Mouse (Mus musculus) adrenal gland, postnatal 14 days (tissue): ENCODE measurements around the gene Gemin4. TPM values are rescaled to one million over a fixed set of nuclear protein-coding genes. Genes with fewer than 3 reads are reported as not detected.

Source experiments
- DNase-seq: peaks from one replicate; pipeline ENCODE4 v3.0.0; 2021; ENCODE audit warnings: mixed read lengths
- long read RNA-seq, 2 experiments: library from polyadenylated mRNA; stranded (forward); transcript quantifications; one replicate each; pipeline ENCODE4 v2.0.0; 2021
- total RNA-seq: library from RNA; stranded (reverse); gene quantifications from 2 replicates; pipeline ENCODE4 v1.2.3, GENCODE M21; 2021

Gemin4 gene
- 6.0 and 7.1 TPM in 2 replicates for total RNA-seq
- long read RNA-seq, experiment 1, transcript Gemin4-201 (2 exons, 3,540 nt): major isoform, 24 of 26 reads
- long read RNA-seq, experiment 1, partial matches to known transcripts: 0 of 26 reads
- long read RNA-seq, experiment 1, other reads (novel, unspliced or antisense): 2 of 26 reads
- long read RNA-seq, experiment 2, transcript Gemin4-201 (2 exons, 3,540 nt): major isoform, 16 of 20 reads
- long read RNA-seq, experiment 2, partial matches to known transcripts: 0 of 20 reads
- long read RNA-seq, experiment 2, other reads (novel, unspliced or antisense): 4 of 20 reads

DNA sequence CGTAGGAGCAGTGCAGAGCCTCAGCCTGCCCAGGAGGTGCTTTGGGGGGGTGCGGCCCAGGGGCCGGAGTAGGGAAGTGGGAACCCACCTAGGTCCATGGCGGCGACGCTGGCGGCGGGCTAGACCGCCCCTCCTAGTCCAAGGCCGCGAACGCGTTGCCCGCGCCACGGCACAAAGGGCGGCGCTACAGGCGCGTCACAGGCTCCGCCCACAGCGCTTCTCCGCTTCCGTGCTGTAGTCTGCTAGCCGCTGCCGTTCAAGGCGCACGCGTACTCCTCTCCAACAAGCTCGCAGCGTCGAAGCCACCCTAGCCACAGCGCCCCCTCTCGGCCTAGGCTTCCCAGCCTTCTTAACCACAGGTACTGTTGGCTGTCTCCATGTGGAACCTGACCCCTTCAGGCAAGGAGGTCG lies at the start of gene Gemin4, which contains the start of gene Dbil5:
Gemin4 (minus strand) TSS at position 275 of the 411 bp plus-strand sequence.
Dbil5 (plus strand) TSS at position 219 of the 411 bp plus-strand sequence.
- peak; percentile 99 for DNase-seq

DNA sequence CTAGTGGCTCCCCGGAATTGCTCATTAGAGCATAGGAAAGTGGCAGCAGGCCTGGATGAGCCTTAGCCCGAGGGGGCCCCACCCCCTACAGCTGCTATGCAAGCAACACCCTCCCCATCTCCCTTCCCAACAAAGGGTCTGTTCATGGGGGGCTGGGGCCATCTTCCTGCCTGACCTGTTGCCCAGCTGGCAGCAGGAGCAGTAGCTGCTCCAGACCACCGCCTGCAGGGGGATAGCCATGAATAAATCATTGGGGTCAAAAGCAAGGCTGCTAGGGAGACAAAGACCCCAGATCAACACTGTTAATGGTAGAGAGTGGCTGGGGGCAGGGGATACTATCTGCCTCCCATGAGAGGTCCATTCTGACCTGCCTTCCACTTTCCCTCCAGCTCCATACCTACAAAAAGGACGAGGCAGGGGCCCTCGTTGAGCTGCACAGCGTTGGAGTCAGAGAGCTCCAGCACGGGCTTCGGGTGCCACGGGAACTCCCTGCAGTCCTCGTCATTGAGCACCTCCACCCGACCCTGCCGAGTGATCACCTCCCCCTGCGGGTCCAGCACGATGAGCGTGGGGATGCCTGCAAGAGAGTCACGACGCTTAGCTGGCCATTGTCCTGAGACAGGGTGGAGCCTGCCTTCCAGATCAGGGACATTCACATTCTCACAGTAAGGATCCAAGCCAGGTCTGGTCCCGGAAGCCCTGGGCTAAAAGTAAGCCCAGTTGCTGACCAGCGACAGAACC lies 45.3 kb upstream of the Gemin4 start:
- peak; percentile 25 for DNase-seq

DNA sequence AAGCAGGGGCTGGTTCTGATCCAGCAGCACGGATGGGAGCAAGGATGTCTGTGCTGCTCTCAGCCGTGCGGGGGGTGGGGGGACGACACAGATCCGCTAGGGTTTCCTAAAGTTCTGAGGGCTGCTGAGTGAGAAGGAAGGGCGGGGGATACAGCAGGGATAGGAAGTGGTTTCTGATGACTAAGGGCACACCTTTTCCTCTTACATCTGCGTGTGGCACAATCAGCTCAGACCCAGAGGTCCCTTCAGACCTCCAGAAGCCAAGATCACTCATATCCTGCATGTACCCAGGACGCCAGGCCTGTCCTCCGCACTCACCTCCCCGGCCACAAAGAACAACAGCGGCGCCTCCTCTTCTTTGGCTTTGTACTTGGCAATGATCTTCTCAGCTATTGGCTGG lies 43.8 kb upstream of the Gemin4 start:
- no peak for DNase-seq

DNA sequence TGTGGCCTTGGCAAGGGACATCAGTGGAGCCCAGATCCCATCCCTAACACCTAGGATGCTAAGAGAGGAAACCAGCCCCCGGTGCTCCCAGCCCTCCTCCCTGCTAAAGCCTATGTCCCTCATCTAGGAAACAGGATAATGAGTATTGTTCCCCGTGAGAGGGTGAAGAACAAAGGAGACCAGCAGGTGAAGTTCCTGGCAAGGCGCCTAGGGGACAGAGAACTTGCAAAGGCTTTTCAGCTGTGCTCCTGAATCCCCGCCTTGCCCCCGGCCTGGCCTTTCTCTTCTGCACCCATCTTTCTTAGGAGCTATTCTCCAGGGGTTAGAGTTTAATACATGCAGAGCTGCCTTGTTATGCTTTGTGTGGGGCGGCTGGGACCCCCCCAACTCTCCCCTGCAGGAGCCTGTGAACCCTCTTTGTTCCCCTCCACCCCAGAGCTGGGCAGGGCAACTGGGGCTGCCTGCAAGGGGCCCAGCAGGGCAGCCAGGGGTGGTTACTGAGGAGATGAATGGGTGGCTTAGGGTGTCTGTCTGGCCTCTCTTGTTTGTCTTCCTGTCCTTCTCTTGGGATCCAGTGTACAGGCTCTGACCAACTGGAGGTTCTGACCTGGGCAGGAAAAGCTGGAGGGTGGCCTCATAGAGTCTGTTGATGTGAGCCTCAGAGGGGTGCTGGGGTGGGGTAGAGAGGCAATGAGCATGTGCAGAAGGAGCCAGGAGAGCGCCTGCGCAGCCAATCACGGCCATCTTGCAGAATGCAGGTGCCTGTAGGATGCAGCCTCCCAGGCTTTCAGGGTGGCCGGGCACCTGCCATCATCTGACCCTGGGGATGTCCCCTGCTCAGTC lies 43.0 kb upstream of the Gemin4 start:
- no peak for DNase-seq

DNA sequence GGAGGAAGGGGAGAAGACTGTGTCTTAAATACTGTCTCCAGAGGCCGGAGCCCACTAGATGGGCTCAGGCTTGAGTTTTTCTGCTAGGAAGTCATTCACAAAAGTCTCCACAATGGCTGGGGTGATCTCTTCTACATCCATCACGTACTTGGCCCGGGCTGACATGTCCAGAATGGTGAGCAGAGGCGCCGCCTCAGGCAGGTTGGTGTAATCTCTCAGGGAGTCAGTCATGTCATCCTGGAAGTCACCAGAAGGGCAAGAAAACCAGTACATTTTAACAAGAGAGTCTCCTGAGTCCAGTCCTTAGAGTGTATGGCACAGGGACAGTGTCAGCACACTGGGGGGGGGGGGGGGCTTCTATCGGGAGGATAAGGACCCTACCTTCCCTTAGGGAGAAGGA lies 41.0 kb upstream of the Gemin4 start:
- no peak for DNase-seq

DNA sequence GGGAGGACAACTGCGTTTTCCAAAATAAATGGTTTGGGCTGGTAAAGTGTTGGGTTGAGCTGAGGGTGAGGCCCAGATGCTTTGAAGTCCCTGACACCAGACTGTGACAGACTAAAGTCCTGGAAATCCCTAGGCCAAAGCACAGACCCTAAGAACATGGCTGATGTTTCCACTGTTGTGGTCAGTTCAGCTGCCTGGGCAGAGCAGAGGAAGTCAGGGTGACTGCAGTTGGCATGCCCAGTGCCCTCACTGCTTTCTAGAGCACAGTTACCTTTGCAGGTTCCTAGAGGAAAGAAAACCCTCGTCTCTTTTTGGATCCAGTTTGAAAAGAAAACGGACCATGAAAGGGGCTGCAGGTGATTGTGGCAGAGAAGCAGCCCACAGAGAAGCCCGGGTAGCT lies 39.9 kb upstream of the Gemin4 start:
- DNase-seq: no peak

DNA sequence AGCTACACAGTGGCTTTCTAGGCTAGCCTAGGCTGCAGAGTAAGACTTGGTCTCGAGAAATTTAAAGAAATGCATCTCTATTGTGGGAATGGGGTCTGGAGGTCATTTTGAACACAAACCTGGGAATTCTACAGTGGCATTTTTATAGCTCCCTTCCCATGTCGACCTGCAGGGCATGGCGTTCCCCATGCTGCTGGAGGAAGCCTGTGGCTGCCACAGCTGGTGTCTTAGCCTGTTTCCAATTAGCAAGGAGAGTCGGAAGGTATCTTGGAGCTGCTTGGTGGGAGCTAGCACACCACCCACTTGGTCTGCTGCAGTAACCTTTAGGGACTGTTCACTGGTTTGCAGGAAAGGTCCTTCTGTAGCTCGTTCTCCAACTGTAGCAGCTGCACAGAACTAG lies 38.7 kb upstream of the Gemin4 start:
- no peak for DNase-seq

DNA sequence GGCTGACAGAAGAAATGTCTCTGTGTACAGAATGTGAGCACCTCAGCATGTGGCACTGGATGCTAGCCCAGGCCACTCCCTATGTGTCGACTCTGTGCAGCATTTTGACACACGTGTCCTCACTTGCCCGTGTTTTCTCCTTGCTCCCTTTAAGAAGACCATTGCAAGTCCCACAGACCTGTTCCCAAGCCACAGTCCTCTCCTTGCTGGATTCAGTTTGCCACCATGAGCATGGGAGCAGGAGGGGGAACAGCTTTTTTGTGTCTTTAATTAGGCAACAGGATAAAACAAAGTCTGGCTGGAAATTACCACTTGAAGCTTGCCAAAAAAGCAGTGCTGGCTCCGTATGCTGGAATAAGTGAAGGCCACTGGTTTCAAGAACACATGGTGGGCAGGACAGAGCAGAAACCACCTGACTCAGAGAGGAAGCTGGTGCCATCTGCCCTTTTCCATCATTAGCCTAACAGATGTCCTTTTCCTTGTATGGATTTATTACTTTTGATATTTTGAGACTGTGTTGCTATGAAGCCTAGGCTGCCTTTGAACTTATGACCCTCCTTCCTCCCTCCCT lies 38.1 kb upstream of the Gemin4 start:
- peak; percentile 55 for DNase-seq

DNA sequence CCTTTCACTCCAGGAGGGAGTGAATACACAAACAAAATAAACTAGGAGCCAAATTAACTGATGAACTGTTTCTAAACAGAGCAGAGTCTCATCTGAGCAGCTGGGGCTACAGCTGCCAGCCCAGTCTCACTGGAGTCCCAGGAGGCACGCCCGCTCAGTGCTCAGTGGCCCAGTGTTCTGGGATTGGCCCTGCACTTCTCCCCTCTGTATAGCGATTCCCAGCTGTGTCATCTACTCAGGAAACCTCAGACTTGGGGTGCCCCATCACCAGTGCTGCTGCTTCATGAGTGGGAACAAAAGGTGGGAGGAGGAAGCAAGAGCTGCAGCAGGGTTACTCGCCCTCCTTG lies 36.4 kb upstream of the Gemin4 start:
- no peak for DNase-seq

DNA sequence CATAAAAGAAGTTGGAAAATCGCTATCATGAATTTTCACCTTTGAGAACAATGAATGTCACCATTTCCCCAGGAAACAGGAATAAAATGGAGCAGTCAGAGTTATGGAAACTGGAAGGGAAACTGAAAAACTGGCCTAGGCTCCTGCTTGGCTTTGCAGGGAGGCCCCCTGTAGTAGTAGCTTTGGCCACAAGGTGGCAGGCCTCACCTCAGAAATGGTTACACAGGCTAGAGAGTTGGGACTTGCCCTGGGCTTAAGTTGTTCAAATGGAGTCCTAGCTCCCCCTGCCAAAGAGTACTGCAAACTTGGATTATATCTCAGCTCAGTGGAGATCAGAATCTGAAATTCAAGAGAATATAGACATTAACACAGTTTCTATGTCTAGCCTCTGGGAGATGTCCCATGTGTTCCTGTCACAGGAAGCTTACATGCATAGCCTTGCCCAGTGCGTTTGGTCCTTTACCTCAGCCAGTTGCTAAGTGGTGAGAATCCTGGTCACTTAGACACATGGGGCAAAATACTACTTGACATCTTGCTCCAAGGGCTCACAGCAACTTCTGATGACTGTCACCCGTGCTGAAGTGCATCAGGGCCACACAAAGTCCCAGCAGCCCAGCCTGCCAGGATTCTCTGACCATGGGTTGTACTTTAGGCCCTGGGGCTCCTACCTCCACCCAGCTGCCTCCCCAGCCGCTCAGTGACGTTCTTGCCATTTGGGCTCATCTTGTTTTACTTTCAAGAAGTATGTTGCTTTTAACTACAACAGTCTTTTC lies 35.9 kb upstream of the Gemin4 start:
- DNase-seq: peak; percentile 93

DNA sequence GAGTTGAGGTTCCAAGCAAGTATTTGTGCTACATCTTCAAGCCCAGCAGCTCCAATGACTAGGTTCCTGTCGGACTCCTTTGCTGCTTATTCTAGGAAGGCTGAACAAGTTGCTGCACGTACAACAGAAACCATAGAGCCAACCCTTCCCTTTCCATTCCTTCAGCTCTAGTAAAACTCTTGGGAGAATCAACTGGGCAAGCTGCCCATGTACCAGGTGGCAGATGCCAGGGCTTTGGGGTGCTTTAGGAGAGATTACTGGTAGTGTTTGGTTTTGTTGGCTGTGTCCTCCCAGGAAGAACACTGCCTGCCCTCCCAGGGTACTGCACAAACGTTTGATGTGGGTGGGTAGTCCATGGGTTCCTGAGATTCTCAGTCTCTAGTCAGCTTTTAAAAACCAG lies 34.6 kb upstream of the Gemin4 start:
- DNase-seq: peak; percentile 61

DNA sequence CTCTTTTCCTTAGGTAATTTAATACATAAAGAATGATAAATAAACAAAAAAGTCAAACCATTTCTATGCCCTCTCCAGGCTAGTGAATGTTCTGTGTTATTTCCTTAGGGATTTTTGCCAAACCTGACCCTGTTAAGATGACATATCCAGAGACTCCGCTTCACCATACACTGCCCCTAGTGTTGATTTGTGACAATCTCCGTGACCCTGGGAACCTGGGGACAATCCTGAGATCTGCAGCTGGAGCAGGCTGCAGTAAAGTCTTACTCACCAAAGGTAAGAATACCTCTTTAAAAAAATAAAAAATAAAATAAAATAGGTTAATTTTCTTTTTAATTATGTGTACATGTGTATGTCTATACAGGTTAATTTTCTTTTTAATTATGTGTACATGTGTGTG lies 29.8 kb upstream of the Gemin4 start:
- no peak for DNase-seq

DNA sequence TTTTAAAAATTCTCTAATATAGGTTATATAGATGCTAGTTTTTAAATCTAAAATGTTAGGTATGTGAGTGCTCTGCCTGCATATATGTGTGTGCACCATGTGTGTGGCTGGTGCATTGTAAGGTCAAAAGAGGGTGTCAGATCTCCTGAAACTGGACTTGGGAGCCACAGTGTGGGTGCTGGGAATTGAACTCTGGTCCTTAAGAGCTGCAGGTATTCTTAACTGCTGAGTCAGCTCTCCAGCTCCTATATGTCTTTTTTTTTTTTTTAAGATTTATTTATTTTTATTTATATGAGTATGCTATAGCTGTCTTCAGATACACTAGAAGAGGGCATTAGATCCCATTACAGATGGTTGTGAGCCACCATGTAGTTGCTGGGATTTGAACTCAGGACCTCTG lies 29.0 kb upstream of the Gemin4 start:
- no peak for DNase-seq

DNA sequence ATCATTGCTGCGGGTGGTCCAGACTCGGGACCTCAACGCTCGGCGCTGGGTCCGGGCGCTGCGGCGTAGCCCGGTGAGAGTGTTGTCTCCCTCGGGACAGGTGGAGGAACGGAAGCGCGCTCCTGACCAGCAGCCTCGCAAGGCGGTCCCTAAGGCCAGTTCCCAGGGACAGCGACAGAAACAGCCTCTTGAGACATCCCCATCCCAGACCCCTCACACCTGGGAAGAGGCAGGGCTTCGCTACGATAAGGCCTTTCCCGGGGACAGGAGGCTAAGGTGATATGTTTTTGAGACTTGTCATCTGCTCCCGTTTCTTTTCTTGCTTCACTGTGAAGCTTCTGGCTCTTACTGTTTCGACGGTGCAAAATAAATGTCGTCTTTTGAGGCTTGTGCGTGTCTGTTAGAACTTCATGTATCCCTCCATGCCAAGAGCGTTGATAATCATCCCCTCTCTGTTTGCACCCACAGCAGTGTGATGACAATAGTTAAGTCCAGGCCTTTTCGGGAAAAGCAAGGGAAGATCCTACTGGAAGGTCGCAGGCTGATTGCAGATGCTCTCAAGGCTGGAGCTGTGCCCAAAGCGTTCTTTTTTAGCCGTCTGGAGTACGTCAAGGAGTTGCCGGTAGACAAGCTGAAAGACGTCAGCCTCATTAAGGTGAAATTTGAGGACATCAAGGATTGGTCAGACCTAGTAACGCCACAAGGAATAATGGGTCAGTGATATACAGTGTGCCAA lies 26.5 kb upstream of the Gemin4 start:
- DNase-seq: no peak

DNA sequence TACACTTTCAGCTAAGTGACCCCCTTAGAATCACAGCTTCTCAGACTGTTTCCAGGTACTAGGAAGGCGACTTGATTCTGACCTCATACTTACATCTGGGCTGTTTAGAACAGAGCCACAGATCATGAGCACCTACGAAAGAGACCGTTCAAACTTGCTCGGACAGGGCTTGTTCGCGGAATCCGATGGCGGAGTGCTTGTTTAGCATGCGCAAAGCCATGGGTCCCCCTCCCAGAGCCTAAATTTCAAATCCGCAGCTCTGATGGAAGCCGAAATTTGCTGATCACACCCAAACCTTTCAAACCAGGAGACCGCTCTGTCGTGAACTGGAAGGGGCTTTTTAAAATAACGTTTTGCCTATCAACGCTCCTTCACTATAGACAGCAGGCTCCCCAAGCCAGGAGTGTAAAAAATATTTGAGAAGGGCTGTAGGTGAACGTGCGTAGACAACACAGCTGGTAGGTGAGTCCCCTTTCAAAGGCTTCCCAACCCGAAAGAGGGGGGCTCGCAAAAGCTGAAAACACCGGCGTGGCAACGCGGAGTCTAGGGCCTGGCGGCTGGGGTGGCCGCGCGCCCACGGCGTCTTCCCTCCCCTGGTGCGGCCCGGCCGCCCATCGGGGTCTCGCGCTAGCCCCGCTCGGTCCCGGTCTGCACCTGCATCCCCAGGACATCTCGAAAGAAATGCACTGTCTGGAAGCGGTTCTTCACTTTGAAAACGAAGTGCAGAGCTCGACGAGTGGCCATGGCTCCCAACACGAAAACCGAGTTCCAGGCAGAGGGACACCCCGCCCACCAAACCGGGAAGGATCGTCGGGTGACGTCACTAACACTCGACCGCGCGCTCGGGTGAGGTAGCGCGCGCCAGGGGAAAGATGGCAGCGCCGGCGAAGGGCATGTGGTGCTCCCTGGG lies 25.7 kb upstream of the Gemin4 start, which contains the start of the genes Mrm3 and Glod4:
Mrm3 (plus strand) TSS at position 815 of the 910 bp plus-strand sequence.
Glod4 (minus strand) TSS at position 825 of the 910 bp plus-strand sequence.
- peak; percentile 97 for DNase-seq

DNA sequence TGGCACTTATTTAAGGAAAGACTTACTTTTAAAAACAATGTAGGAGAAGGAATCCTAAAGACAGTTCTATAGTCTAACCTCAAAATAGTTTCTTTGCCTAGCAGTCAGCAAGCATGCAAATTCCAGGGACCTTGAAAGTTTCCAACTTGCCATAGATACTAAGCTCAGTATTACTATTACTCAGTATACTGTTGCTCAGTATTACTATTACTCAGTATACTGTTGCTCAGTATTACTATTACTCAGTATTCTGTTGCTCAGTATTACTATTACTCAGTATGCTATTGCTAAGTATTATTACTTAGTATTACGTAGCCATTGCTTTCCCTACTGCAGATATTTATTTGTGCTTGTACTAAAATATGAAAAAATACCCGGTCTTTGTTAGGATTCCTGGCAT lies 22.3 kb upstream of the Gemin4 start:
- DNase-seq: no peak

DNA sequence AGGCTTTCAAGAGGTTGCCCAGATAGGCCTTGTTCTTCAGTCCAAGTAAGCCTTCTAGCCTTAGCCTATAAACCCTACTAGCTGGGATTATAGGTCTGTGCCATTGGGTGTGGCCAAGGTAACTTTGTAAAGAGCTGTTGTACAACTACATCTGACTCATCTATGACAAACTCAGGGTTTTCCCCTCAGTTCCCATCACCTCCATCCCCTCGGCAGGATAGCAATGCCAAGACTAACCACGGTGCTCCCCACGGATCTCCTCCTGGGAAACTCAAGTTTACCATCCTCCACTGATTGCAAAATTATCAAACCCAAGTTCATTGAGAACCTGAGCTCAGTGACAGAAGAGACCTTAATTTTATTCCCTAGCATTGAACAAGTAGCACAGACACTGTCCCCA lies 18.7 kb upstream of the Gemin4 start:
- no peak for DNase-seq

DNA sequence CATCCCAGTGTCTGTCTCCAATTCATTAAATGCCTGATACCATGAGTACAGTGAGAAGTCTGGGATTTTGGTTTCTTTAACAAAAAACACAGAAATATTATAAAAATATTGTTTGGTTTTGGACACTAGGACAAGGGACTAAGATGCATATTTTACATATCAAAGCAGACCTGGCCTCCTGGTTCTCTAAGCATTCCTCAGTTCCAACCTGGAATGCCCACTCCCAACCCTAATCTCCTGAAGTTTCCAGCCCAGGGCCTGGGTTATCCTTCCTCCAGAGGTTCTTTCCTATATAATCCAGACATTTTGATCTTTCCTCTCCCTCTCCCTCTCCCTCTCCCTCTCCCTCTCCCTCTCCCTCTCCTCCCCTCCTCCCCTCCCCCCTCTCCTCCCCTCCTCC lies 7.6 kb upstream of the Gemin4 start:
- no peak for DNase-seq

DNA sequence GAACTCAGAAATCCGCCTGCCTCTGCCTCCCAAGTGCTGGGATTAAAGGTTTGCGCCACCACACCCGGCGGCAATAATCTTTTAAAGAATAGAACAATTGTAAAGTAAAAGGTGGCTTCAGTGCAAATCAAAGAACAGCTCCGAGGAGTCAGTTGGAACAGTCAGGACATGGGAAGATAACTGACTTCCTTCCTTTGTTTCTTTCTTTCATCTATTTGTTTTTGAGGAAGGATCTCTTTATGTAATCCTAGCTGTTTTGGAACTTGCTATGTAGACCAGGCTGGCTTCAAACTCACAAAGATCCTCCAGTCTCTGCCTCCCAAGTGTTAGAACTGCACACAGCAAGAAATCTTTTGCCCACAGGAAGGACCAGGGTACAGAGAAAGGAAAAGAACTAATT lies 7.2 kb upstream of the Gemin4 start:
- DNase-seq: no peak
